Mouse (Mus musculus): ENCODE results near the gene Gpx5. TPM values are rescaled to one million over a fixed set of nuclear protein-coding genes. Genes with fewer than 3 reads are reported as not detected.
A peak's percentile ranks its signal among the peaks of the same experiment; 100 is the strongest.
"Not testable (repeated sequence)": the region's sequence is repeated elsewhere in the genome, so short reads cannot be mapped to it uniquely, and the experiment has no call there.

Gene Gpx5
- polyA plus RNA-seq, 1 experiment from 2014 or later: not detected

DNA sequence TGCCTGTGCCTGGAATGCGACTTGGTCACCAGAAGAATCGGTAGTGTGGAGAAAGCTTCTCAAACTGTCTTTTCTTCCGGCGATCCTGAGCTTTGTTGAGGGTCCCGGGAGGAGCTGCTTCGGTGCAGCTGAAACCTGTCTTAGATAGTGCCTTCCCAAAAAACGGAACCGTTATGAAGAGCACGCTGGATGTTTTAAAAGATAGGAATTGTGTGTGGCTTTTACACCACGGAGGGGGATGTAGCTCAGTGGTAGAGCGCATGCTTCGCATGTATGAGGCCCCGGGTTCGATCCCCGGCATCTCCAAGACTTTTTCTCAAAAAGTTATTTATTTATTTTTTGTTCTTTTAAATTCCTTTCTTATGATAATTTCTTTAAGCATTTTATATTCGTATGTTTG lies 38.5 kb downstream of the Gpx5 start:
- Histone ChIP-seq H3K4me3 (ENCODE audit: control insufficient read depth in 1 of 2, insufficient read depth in 1 of 2, low read depth in 1 of 2, low read length in 2 of 2) (peak overlapping the region; percentile 51 to 64), H3K9ac (ENCODE audit: low read length) (peak overlapping the region; percentile 59), H3K27ac (replicated peaks in 1 of 2; ENCODE audit: control insufficient read depth in 1 of 2, insufficient read depth in 1 of 2, low read depth in 2 of 2, low read length in 2 of 2) (no peak overlapping the region), H3K9me3 (ENCODE audit: control insufficient read depth, low read length) (no peaks in the 10 kb centered on the region), H3K36me3 (ENCODE audit: control insufficient read depth, insufficient read depth, low read length) (no peaks in the 10 kb centered on the region), H3K4me1 (ENCODE audit: control insufficient read depth in 2 of 2, insufficient read depth in 2 of 2, low read length in 2 of 2) (peaks cover 0 to 7% of the 10 kb centered on the region in 2 experiments; a peak in 1 of 4 replicates), H3K4me2 (ENCODE audit: low read length) (peak overlapping the region; percentile 79), H3K27me3 (ENCODE audit: control insufficient read depth, insufficient read depth, low read length) (peaks cover 14% of the 10 kb centered on the region)
- no peak for ATAC-seq (ENCODE audit: insufficient number of reproducible peaks, insufficient read depth, low FRiP score, low read depth)
- WGBS: 2% methylated on average over 16 of the region's 16 CpGs

DNA sequence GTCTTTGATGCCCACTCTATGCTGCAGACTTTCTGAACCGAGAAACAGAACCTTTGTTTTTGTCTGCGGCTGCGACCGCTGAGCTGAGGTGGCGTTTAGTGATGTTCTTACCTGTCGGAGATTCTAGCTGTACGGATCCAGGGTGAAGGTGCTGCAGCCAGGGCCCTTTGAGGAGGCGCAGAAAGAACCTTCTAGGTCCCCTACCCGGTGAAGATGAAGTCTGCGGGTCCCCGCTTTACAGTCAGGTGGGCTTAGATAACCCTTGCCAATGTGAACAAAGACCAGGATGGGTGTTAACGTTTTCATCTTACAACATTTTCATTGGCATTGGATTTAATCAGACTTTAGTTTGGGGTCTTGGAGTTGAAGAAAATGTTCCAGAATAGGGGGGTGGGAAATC lies 39.0 kb downstream of the Gpx5 start:
- H3K27me3 ChIP-seq (ENCODE audit: control insufficient read depth, insufficient read depth, low read length): peaks cover 14% of the 10 kb centered on the region
- H3K4me1 ChIP-seq (ENCODE audit: control insufficient read depth in 2 of 2, insufficient read depth in 2 of 2, low read length in 2 of 2): 0 out of 4 replicates have a peak, but pooled peaks cover 0 to 4% of the 10 kb centered on the region in 2 experiments
- no peak overlapping the region for H3K27ac ChIP-seq (replicated peaks in 1 of 2; ENCODE audit: control insufficient read depth in 1 of 2, insufficient read depth in 1 of 2, low read depth in 2 of 2, low read length in 2 of 2)
- peak overlapping the region; percentile 51 to 64 for H3K4me3 ChIP-seq (ENCODE audit: control insufficient read depth in 1 of 2, insufficient read depth in 1 of 2, low read depth in 1 of 2, low read length in 2 of 2)
- peak overlapping the region; percentile 79 for H3K4me2 ChIP-seq (ENCODE audit: low read length)
- peak overlapping the region; percentile 59 for H3K9ac ChIP-seq (ENCODE audit: low read length)
- H3K36me3 ChIP-seq (ENCODE audit: control insufficient read depth, insufficient read depth, low read length): no peaks in the 10 kb centered on the region
- WGBS: 3% methylated on average over 12 of the region's 12 CpGs
- H3K9me3 ChIP-seq (ENCODE audit: control insufficient read depth, low read length): no peaks in the 10 kb centered on the region
- no peak for ATAC-seq (ENCODE audit: insufficient number of reproducible peaks, insufficient read depth, low FRiP score, low read depth)

DNA sequence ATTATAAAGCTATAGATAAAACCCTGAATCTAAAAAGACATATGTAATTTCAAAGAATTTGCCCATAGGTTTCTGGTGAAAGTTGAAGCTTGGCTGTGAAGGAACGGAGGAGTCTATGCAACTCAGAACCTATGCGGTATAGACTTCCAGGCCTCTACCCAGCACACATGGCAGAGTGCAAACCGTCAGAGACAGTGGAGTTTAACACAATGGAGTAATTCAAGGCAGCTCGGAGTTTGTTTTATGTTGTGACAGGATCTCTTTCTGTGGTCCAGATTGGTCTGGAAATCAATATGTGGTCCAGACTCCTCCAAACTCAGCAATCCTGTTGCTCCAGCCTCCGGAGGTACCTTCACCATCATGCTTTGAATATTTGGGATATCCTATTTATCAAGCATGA lies 39.5 kb downstream of the Gpx5 start:
- H3K4me3 ChIP-seq (ENCODE audit: control insufficient read depth in 1 of 2, insufficient read depth in 1 of 2, low read depth in 1 of 2, low read length in 2 of 2): peak overlapping the region in 1 of 2 experiments; percentile 51; a peak in 2 of 4 replicates
- 36% methylated on average over 5 of the region's 5 CpGs for WGBS
- 0 out of 4 replicates have a peak, but pooled peaks cover 0 to 4% of the 10 kb centered on the region in 2 experiments for H3K4me1 ChIP-seq (ENCODE audit: control insufficient read depth in 2 of 2, insufficient read depth in 2 of 2, low read length in 2 of 2)
- H3K4me2 ChIP-seq (ENCODE audit: low read length): peak overlapping the region; percentile 79
- H3K9ac ChIP-seq (ENCODE audit: low read length): 0 out of 2 replicates have a peak overlapping the region, but pooled peaks have one; percentile 59
- H3K36me3 ChIP-seq (ENCODE audit: control insufficient read depth, insufficient read depth, low read length): no peaks in the 10 kb centered on the region
- ATAC-seq (ENCODE audit: insufficient number of reproducible peaks, insufficient read depth, low FRiP score, low read depth): no peak
- no peaks in the 10 kb centered on the region for H3K9me3 ChIP-seq (ENCODE audit: control insufficient read depth, low read length)
- H3K27me3 ChIP-seq (ENCODE audit: control insufficient read depth, insufficient read depth, low read length): peaks cover 13% of the 10 kb centered on the region
- no peak overlapping the region for H3K27ac ChIP-seq (replicated peaks in 1 of 2; ENCODE audit: control insufficient read depth in 1 of 2, insufficient read depth in 1 of 2, low read depth in 2 of 2, low read length in 2 of 2)

DNA sequence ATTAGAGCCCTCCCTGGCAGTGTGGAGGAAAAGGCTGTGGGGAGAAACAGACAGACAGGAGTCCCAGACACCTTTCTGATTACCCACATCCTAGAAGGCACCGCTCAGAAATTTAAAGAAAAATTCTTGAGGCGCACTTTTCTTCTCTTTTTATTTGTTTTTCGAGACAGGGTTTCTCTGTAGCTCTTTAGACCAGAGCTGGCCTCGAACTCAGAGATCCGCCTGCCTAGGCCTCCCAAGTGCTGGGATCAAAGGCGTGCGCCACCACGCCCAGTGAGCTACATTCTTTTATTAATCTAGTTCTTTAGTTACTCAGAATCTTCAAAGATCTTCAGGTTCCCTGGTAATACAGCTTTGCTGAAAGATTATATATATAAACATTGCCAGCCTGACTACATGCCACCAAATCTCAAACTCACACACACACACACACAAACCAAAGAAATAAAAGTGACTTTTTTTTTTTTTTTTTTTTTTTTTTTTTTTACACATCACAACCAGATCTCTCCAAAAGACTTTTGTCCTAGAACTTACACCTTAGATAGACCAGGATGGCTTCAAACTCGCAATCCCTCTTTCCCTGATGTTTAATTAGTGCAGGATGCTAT lies 42.4 kb downstream of the Gpx5 start:
- Histone ChIP-seq H3K27me3 (ENCODE audit: control insufficient read depth, insufficient read depth, low read length) (peaks cover 9% of the 10 kb centered on the region), H3K4me3 (ENCODE audit: control insufficient read depth in 1 of 2, insufficient read depth in 1 of 2, low read depth in 1 of 2, low read length in 2 of 2) (no peak overlapping the region), H3K4me1 (ENCODE audit: control insufficient read depth in 2 of 2, insufficient read depth in 2 of 2, low read length in 2 of 2) (0 out of 4 replicates have a peak, but pooled peaks cover 0 to 4% of the 10 kb centered on the region in 2 experiments), H3K9me3 (ENCODE audit: control insufficient read depth, low read length) (no peaks in the 10 kb centered on the region), H3K36me3 (ENCODE audit: control insufficient read depth, insufficient read depth, low read length) (no peaks in the 10 kb centered on the region), H3K4me2 (ENCODE audit: low read length) (no peak overlapping the region), H3K27ac (replicated peaks in 1 of 2; ENCODE audit: control insufficient read depth in 1 of 2, insufficient read depth in 1 of 2, low read depth in 2 of 2, low read length in 2 of 2) (no peak overlapping the region), H3K9ac (ENCODE audit: low read length) (no peak overlapping the region)
- WGBS: 50% methylated on average over 9 of the region's 9 CpGs
- no peak for ATAC-seq (ENCODE audit: insufficient number of reproducible peaks, insufficient read depth, low FRiP score, low read depth)

DNA sequence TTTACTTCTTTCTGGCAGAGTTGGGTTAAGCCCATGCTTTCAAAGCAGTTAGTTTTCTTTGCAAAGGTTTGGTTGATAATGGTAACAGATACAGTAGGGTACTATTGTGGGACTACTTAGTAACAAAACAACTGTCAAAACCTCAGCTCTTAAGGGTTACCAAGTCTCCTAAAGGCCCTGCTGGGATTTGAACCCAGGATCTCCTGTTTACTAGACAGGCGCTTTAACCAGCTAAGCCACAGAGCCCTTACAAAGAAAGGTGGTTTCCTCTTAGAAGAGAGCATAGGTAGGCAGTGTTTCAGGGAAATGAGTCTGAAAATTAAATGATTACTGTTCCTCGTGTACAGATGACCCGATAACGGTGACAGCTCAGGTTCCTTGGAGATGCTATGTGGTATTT lies 43.5 kb downstream of the Gpx5 start:
- Histone ChIP-seq H3K9ac (ENCODE audit: low read length) (no peak overlapping the region), H3K4me3 (ENCODE audit: control insufficient read depth in 1 of 2, insufficient read depth in 1 of 2, low read depth in 1 of 2, low read length in 2 of 2) (no peak overlapping the region), H3K36me3 (ENCODE audit: control insufficient read depth, insufficient read depth, low read length) (no peaks in the 10 kb centered on the region), H3K9me3 (ENCODE audit: control insufficient read depth, low read length) (no peaks in the 10 kb centered on the region), H3K4me2 (ENCODE audit: low read length) (no peak overlapping the region), H3K27me3 (ENCODE audit: control insufficient read depth, insufficient read depth, low read length) (0 out of 2 replicates have a peak, but pooled peaks cover 7% of the 10 kb centered on the region), H3K27ac (replicated peaks in 1 of 2; ENCODE audit: control insufficient read depth in 1 of 2, insufficient read depth in 1 of 2, low read depth in 2 of 2, low read length in 2 of 2) (no peak overlapping the region), H3K4me1 (ENCODE audit: control insufficient read depth in 2 of 2, insufficient read depth in 2 of 2, low read length in 2 of 2) (0 out of 4 replicates have a peak, but pooled peaks cover 0 to 4% of the 10 kb centered on the region in 2 experiments)
- ATAC-seq (ENCODE audit: insufficient number of reproducible peaks, insufficient read depth, low FRiP score, low read depth): no peak
- WGBS: 26% methylated on average over 4 of the region's 4 CpGs

DNA sequence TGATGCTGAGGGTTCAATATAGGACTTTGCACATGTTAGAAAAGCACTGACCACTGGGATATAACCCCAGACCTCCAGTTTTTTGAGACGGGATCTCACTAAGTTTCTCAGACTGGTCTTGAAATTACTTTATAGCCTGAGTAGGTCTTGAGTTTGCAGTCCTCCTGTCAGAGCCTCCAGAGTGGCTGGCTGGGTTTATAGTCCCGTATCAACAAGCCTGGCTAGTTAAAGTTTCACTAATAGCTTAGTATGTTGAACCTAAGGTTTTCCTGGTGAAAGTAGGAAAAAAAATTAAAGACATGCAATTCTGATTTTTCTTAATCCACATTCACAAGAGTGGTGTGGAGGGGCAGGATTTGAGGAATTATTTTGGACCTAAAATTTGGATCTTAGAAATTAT lies 46.3 kb downstream of the Gpx5 start:
- WGBS: 83% methylated on average over 2 of the region's 2 CpGs
- Histone ChIP-seq H3K9me3 (ENCODE audit: control insufficient read depth, low read length) (no peaks in the 10 kb centered on the region), H3K36me3 (ENCODE audit: control insufficient read depth, insufficient read depth, low read length) (no peaks in the 10 kb centered on the region), H3K4me3 (ENCODE audit: control insufficient read depth in 1 of 2, insufficient read depth in 1 of 2, low read depth in 1 of 2, low read length in 2 of 2) (no peak overlapping the region), H3K4me2 (ENCODE audit: low read length) (no peak overlapping the region), H3K27me3 (ENCODE audit: control insufficient read depth, insufficient read depth, low read length) (0 out of 2 replicates have a peak, but pooled peaks cover 6% of the 10 kb centered on the region), H3K4me1 (ENCODE audit: control insufficient read depth in 2 of 2, insufficient read depth in 2 of 2, low read length in 2 of 2) (peaks cover 5% of the 10 kb centered on the region in 2 experiments), H3K9ac (ENCODE audit: low read length) (no peak overlapping the region), H3K27ac (replicated peaks in 1 of 2; ENCODE audit: control insufficient read depth in 1 of 2, insufficient read depth in 1 of 2, low read depth in 2 of 2, low read length in 2 of 2) (no peak overlapping the region)
- ATAC-seq (ENCODE audit: insufficient number of reproducible peaks, insufficient read depth, low FRiP score, low read depth): no peak

DNA sequence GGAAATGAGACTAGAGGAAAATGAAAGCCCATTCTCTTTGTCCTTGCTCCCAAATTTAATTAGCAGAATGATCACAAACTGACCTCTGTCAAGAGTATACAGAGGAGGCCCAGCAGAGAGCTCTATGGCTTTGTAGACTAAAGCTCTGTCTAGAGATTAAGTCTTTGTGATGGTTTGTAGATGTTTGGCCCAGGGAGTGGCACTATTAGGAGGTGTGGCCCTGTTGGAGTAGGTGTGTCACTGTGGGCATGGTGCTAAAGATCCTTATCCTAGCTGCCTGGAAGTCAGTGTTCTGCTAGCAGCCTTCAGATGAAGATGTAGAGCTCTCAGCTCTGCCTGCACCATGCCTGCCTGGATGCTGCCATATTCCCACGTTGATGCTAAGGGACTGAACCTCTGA lies 47.6 kb downstream of the Gpx5 start:
- not testable (repeated sequence) for H3K36me3 ChIP-seq (ENCODE audit: control insufficient read depth, insufficient read depth, low read length); H3K4me3 ChIP-seq (ENCODE audit: control insufficient read depth in 1 of 2, insufficient read depth in 1 of 2, low read depth in 1 of 2, low read length in 2 of 2); ATAC-seq (ENCODE audit: insufficient number of reproducible peaks, insufficient read depth, low FRiP score, low read depth); H3K9me3 ChIP-seq (ENCODE audit: control insufficient read depth, low read length); H3K4me2 ChIP-seq (ENCODE audit: low read length); H3K4me1 ChIP-seq (ENCODE audit: control insufficient read depth in 2 of 2, insufficient read depth in 2 of 2, low read length in 2 of 2); H3K27ac ChIP-seq (replicated peaks in 1 of 2; ENCODE audit: control insufficient read depth in 1 of 2, insufficient read depth in 1 of 2, low read depth in 2 of 2, low read length in 2 of 2); H3K9ac ChIP-seq (ENCODE audit: low read length); H3K27me3 ChIP-seq (ENCODE audit: control insufficient read depth, insufficient read depth, low read length)
- WGBS: 28% methylated on average over 1 of the region's 1 CpGs

DNA sequence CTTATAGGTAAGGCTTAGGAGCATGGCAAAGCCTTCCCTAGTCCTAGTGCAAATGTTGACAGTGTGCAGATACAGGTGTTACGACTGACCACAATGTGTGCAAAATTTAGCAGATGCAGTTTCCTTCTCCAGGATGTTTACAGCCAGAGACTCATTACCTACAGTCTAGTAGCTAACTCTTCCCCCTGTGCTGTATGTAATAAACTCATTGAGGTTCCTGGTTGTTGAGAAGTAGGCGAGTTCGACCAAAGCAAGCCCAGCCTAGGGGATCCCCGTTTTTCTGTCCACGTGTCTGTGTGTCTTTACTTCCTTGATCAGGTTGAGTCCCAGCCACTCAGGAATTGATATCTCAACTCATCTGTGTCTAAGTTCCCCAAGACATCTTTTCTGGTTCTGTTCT lies 48.4 kb downstream of the Gpx5 start:
- peaks cover 5% of the 10 kb centered on the region in 2 experiments for H3K4me1 ChIP-seq (ENCODE audit: control insufficient read depth in 2 of 2, insufficient read depth in 2 of 2, low read length in 2 of 2)
- 0 out of 2 replicates have a peak, but pooled peaks cover 6% of the 10 kb centered on the region for H3K27me3 ChIP-seq (ENCODE audit: control insufficient read depth, insufficient read depth, low read length)
- H3K9me3 ChIP-seq (ENCODE audit: control insufficient read depth, low read length): no peaks in the 10 kb centered on the region
- ATAC-seq (ENCODE audit: insufficient number of reproducible peaks, insufficient read depth, low FRiP score, low read depth): no peak
- no peak overlapping the region for H3K9ac ChIP-seq (ENCODE audit: low read length)
- no peak overlapping the region for H3K4me2 ChIP-seq (ENCODE audit: low read length)
- H3K36me3 ChIP-seq (ENCODE audit: control insufficient read depth, insufficient read depth, low read length): no peaks in the 10 kb centered on the region
- H3K4me3 ChIP-seq (ENCODE audit: control insufficient read depth in 1 of 2, insufficient read depth in 1 of 2, low read depth in 1 of 2, low read length in 2 of 2): no peak overlapping the region
- WGBS: 76% methylated on average over 5 of the region's 5 CpGs
- H3K27ac ChIP-seq (replicated peaks in 1 of 2; ENCODE audit: control insufficient read depth in 1 of 2, insufficient read depth in 1 of 2, low read depth in 2 of 2, low read length in 2 of 2): no peak overlapping the region
